Mouse (Mus musculus) left cerebral cortex, adult 18-20 months (tissue): ENCODE results near the gene Adam17. TPM values are rescaled to one million over a fixed set of nuclear protein-coding genes. Genes with fewer than 3 reads are reported as not detected.
A peak's percentile ranks its signal among the peaks of the same experiment; 100 is the strongest.
"Not testable (repeated sequence)": the region's sequence is repeated elsewhere in the genome, so short reads cannot be mapped to it uniquely, and the experiment has no call there.

Experiments used
- DNase-seq, 2 experiments: peaks; one replicate each; pipeline ENCODE4 v3.0.0; 2021 to 2022; ENCODE audit warnings: low spot score in 2 of 2, mixed read lengths in 1 of 2
- long read RNA-seq, 2 experiments: library from polyadenylated mRNA; stranded (forward); transcript quantifications; one replicate each; pipeline ENCODE4 v2.0.0; 2021
- total RNA-seq, 2 experiments: library from RNA; stranded (reverse); gene quantifications; 2 replicates each; pipeline ENCODE4 v1.2.3; 2021

Adam17 gene
- 10 to 100 TPM; 14.1 to 15.4 TPM for total RNA-seq
- long read RNA-seq, experiment 1, full-length matches to known transcripts = 8 of 10 reads
- long read RNA-seq, experiment 1, partial matches to known transcripts = 0 of 10 reads
- long read RNA-seq, experiment 1, other reads (novel, unspliced or antisense) = 2 of 10 reads
- long read RNA-seq, experiment 2, full-length matches to known transcripts = 6 of 7 reads
- long read RNA-seq, experiment 2, partial matches to known transcripts = 1 of 7 reads
- long read RNA-seq, experiment 2, other reads (novel, unspliced or antisense) = 0 of 7 reads

DNA sequence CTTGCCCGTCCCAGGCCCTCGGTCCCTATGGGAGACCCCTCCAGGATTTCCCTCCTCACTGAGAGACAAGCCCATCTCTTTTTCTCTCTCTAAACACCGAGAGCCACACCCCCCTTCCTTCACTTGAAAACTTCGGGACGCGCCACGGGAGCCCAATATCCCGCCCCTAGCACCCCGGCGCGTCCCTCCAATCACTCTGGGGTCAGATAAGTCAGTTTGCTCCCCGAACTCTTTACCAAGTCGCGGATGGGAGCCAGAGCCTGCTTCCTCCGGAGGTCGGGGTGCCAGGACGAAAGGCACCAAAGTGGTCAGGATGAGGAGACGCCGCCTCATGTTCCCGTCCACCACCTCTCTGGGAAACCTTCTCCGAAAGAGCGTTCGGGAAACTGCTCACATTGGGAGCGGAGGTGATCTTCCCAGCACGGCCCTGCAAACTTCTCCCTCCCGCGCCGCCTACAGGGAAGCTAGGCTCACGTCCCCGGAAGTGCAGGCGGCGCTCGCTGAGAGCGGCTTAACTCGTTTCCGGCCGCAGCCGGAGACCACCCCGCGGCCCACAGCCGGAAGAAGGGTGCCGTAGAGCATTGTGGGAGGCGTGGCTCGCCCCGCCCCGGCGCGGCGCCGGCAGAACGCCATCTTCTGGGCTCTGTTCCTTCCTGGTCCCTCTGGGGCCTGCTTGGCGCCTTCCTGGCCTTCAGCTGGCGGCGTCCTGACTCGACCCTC is at the start of gene Adam17:
TSS of gene Adam17 (minus strand) at position 533 of the 720 bp plus-strand sequence.
- peak; percentile 95 to 97 for DNase-seq

DNA sequence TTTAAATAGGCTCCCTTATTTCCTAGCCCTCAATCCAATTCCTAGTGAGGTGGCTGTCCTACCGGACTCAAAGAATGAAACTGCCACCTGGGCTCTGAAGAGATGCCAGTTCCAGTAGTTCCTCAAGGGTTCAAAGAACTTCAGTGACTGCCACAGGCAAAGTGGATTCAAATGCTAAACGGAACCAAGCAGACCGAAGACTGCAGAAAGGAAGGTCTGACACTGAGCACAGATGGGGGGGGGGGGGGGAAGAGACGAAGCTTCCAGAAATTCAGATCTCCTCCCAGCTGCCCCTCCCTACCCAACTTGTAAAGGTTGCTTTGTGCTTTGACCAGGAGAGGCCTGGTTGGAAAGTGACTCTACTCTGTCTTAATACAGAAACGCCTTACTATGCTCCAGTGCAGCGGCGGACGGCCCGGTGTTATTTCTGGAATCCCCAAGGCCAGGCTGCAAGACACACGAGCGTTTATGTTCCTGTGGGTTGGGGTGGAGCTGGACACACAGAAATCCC is 45.2 kb upstream of the Adam17 start:
- DNase-seq = peak; percentile 9 to 27

DNA sequence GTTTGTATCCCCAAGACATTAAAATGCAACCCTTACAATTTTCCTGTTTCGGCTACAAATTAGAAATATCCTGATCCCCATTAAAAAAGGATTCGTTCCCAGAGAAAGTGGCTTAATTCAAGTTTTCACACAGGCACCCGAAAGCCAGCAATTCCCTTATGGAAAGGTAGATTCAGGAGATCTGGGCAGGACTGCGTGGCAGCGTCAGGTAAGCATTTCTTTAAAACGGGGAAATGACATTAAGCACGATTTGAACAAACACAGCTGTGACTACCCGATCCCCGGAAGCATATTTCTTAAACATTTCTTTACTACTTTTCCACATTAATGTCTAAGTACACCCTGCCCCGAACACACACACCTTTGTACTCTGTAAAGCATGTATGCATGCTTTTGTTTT is 44.7 kb upstream of the Adam17 start:
- DNase-seq = peak in 1 of 2 experiments; percentile 22

DNA sequence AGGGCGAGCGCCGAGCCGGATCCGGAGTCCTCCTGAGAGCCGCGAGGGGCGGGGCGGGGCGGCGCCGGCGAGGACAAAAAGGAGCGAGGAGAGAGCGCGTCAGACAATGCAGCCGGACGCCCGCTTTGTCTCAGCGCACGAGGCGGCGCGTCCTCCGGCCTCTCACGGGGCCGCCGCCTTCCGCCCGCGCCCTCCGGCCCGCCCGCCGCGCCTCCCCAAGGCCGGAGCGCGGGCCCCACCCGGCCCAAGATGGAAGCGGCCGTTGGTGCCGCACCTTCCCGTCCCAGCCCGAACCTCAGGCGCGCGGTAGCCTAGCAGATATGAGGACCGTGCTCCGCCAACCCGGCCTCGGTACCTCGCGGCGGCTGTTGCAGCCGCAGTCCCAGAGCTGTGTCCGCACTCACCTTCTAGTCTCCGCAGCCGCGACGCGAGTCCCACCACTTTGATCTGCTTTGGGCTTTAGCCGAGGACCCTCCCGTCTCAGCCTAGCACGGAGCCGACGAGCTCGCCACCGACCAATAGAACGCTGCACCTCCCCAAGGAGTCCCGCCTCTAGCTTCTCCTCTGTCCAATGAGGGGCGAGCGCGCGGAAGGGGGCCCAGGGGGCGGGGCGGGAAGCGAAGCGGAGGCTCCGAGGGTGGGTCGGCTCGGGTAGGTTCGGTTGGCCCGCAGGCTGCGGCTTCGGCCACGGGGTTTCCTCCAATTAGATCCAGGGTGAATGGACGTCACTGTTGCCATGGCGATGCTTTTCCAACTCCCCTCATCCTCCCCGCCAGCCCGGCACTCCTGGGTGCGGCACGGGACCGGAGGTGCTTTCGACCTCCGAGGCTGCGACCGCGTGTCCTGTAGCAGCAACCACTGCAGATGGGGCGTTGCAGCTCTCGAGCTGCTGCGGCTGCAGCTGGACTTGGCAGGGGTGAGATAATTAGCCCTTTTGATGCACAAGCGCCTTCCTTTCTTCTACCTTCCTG is 44.0 kb upstream of the Adam17 start, which contains the start of gene Ywhaq:
TSS of gene Ywhaq (minus strand) at position 538 of the 971 bp plus-strand sequence.
- DNase-seq = peak; percentile 97 to 98

DNA sequence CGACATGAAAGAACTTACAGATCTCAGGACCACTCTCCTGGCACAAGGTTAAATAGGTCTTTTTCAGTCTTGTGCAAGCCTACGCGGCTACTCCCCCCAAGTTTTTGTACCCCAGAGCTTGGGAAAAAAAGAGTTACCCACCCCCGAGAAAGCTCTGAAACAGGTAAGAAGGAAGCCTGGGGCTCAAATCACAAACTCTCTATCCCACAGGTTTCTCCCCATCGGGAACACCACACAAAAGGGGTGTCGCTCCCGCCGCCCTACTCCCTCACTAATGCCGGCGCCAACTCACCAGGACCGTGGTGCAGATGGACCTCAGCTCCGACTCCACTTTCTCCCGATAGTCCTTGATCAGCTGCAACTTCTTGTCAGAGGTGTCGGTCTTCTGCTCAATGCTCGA is 43.1 kb upstream of the Adam17 start:
- DNase-seq = no peak

DNA sequence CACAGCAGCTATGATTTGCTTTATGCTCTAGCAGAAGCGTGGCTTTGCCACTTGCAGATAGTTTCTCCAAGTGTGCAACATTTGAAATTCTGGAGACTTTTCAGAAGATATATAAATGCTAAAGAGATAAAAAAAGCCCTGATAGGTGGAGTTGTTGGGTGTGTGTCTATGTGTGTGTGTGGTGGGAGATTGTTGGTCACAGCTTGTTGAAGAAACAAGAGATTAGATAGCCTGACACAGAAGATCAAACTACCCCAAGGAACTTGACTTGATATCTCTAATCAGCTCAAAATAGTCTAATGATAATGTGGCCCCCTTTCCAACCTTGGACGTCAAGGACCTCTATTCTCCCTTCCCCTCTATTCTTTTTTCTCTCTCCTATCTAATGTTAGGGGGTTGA is 37.2 kb upstream of the Adam17 start:
- DNase-seq = no peak

DNA sequence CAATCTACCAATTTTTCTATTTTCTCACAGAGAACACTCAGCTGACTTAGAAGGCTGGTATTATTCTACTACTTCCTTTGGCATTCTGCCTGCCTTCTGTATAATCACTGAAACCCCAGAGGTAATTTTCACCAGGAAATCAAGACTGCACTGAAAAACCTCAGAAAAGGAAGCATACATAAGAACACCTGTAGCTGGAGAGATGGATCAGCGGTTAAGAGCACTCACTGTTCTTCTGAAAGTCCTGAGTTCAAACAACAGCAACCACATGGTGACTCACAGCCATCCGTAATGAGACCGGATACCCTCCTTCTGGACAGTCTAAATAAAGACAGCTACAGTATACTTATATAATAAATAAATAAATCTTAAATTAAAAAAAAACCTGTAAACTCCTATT is 36.2 kb upstream of the Adam17 start:
- no peak for DNase-seq

DNA sequence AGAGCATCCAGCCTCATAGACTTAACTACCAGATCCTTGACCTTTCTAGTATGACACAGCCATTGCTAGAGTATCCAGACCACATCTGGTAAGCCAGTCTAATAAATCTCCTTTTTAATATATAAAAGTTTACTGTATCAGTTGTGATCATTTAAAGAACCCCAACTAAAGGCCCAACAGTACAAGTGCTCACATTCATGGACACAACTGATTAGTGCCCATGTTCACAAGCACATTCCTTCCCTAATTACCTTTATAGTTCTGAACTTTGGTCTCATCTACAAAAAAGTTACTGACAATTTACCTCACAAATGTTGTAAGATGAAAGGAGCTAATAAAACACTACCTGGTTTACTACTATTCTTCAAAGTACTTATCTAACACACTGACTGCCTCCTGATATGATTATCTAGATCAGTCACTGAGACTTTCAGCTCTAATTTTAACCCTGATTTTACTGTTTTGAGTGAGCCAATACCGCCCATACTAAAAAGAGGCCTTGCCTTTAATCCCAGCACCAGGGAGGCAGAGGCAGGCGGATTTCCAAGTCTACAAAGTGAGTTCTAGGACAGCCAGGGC is 35.4 kb upstream of the Adam17 start:
- no peak for DNase-seq

DNA sequence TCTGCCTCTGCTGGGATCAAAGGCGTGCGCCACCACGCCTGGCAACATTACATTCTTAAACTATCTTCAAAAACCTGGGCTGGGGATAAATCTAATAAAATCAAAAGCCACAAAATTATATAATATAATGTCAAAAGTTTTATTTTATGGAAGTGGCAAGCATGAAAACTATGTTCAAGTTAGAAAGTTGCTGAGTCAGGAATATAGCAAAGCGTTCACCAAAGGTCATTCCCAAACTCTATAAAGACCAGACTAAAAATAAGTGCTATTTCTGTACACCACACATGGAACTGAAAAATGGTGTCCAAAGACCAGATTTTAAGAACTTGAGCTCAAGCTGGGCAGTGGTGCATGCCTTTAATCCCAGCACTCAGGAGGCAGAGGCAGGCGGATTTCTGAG is 29.3 kb upstream of the Adam17 start:
- no peak for DNase-seq

DNA sequence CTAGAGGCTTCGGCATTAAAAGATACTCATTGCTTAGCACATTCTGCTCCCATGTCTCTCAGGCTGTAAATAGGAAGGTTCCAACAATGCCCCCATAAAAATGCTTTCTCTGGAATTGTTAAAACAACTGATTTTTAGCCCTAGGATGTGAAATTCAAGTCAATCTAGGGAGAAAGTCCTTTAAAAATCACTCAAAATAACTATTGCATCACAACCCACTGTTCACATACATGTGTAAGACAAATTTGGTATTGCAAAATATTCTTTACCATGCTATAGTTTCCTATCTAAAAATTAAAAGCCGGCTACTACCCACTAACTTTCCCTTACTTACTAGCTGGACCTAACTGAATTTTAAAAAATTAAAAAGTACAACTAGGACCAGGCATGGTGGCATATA is 12.8 kb upstream of the Adam17 start:
- no peak for DNase-seq

DNA sequence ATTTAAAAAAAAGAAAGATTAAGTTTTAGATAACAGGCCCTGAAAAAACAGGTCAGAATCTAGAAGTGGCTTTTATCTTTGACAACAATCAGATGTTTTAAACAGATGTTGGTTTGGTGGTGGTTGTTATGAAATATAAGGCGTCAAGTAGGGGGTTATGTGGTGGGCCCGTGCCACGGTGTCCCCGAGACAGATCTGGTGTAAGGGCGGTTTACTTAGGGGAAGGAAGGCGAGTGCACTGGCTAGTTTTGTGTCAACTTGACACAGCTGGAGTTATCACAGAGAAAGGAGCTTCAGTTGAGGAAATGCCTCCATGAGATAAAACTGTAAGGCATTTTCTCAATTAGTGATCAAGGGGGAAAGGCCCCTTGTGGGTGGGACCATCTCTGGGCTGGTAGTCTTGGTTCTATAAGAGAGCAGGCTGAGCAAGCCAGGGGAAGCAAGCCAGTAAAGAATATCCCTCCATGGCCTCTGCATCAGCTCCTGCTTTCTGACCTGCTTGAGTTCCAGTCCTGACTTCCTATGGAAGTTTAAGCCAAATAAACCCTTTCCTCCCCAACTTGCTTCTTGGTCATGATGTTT is 5.4 kb upstream of the Adam17 start:
- not testable (repeated sequence) for DNase-seq

DNA sequence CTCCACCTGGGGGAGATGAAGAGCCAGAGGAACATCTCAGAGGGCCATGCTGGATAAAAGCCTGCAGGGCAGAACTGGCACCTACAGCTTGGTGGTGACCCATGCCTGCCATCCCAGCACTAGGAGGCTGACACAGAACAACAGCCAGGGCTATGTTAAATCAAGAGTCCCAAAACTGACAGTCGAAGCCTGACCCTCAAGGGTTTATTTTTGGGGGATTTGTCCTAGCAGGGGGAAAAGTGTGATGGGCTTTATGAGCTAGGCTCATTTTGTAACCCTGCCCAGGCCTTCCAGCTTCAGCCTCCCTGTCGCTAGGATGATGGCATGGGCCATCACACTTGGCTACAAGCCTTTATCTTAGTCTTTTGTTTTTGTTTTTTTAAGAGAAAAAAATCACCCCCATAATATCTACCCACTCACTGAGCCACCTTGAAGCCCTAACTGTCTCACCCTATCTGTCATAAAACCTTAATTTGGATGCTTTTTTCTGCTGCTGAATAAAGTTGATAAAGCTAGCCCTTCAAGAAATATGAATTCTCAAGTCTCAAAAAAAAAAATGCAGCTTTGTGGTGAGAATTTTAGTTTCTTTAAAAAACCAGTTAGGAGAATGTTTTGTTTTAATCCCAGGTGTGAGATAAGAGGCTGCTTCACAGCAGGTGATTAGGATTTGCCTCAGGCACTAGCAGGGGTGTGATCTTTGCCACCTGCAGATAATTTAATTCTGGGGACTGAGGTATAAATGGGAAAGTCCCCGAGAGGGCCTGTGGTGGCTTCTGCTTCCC is 2.1 kb upstream of the Adam17 start:
- DNase-seq = no peak

DNA sequence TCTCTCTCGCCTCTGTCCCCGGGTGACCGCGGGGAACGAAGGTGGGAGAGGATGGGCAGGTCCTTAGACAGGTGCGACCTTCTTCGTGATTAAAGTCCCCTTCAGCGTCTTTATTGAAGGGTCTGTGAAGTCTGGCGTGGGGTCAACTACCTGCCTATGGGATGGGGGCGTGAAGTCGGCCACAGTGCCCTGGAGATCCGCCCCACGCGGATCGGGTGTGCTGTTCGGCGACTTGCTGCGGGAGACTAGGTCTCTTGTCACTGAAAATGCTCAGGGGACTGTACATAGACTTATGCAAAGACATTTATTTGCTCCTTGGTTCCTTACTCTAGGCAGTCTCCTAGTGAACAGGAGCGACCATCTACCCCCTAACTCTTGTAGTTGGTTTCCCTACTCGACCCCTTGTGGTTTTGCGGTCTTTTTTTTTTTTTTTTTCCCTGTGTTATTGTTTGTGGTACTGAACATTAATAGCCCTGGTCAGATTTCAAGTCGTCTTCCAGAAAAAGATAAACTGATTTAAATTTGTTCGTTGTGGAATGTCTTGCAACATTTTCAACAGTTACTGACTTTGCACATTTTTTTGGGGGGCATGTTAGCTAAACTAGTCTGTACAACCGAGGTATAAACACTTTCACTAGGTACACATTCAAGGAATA is 516 bp upstream of the Adam17 start:
- no peak for DNase-seq

DNA sequence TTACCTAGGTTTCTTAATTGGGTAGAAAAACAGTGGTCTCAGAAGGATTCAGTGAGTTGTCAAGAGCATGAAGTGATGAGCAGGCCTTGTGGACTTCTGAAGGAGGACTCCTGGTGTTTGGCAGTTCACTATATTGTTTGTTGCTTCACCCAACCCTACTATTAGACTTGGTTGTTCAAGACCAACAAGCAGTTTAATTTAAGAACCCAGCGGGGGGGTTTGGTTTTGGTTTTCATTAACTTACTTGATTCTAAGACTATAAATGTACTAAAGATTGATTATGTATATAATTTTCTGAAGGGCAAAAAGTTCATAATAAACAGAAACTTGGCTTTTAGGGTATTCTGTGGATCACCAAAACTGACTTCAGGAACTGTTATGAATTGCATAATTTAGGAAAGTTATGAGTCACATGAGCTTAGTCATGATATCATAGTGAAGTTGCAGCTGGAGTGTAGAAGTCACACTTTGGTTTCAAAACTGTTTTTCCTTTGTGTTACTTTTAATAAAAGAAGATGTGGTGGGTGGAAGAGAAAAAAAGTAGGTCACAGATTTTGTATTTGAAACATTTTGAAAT is 3.3 kb downstream of the Adam17 start:
- DNase-seq = no peak

DNA sequence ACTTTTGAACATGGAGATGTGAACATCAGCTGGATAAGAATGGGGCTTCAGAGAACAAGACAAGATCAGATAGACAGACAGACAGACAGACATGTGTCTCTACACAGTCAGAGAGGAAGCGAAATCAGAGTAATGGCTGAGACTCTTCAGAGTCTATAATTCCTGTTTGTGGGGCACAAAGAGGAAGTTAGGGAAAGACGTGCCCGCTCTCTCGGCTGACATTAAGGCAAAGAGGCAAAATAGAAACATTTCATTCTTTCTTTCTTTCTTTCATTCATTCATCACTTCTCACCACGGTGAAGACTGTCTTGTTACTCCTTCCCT is 4.4 kb downstream of the Adam17 start:
- DNase-seq = no peak

DNA sequence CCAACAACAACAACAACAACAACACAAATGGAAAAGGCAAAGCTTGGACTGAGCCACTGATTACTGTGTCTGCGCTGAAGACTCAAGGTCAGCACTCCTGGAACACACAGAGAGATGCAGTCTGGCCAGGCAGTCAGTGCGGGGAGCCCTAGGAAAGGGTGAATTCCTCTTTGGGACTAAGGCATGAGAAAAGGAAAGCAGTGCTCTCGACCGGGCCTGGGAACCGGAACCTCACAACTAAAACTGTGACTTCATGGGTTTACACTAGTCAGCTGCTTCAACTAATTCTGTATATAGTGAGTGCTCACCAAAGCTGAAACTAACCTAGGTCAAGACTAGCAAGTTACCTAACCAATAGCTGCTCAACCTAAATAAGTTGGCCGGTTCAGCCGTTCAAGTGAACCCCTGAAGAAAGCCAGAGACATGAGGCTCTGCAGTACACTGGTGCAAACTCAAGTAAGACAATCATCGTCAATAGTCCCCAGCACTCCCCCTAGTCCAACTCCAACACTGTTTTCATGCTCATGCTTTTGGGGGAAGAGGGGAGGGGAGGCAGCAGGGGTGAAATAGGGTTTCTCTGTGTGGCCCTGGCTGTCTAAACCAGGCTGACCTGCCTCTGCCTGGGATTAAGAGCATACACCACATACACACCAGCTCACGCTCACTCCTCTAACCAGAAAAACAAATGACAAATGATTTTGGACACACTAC is 4.9 kb downstream of the Adam17 start:
- DNase-seq = no peak

DNA sequence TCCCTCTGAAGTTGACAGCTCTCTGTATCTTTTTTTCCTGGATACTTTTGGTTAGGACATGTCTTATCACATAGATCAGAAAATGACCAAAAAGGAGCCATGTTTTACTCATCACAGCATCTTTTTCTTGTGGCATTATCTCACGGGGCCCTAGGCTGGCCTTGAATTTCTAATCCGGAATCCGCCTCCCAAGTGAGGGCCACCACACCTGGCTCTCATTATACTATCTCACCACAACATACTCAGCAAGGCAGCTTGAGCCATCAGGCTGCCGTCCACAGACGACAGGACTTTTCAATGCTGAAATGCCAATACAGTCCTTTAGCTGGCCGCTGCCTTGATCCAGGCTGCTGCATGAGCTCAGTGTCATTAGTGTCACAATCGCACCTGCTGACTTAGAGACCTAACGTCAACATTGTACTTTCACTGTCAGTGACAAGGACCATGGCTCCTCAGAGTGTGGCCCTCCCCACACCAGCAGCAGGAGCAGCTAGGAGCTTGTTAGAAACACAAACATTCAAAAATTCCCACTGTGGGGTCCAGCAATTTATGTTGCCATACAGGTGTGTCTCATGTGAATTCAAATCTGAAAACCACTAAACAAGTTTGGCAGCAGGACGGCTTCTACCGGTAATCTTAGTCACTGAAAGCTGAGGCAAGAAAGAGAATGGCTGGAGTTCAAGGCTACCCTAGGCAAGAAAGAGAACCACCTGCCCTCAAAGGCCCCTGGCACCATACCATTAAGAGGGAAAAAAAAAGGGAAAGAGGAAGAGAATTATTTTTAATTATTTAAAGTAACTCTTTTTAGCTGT is 8.6 kb downstream of the Adam17 start:
- DNase-seq = no peak

DNA sequence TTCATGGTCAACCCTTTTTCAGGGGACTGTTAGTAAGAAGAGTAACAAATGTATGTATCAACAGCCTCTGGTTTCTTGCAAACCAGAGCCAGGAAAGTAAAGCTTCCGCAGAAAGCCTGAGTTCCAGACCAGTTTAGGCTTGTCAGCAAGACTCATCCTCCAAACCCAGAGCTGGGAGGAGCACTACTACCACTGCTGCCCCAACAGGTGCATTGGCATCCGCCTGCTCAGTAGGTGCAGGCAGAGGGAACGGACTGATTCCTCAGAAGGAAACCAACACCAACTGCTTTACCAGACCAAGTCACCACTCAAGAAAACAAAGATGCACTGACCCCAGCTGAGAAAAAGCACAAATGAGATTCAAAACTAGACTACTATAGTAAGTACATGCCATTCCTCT is 10.2 kb downstream of the Adam17 start:
- DNase-seq = no peak
